Mouse (Mus musculus): ENCODE results near the gene Rnf168. TPM values are rescaled to one million over a fixed set of nuclear protein-coding genes. Genes with fewer than 3 reads are reported as not detected.
A peak's percentile ranks its signal among the peaks of the same experiment; 100 is the strongest.

The Rnf168 gene
- polyA plus RNA-seq, 1 experiment: 1.4 TPM

DNA sequence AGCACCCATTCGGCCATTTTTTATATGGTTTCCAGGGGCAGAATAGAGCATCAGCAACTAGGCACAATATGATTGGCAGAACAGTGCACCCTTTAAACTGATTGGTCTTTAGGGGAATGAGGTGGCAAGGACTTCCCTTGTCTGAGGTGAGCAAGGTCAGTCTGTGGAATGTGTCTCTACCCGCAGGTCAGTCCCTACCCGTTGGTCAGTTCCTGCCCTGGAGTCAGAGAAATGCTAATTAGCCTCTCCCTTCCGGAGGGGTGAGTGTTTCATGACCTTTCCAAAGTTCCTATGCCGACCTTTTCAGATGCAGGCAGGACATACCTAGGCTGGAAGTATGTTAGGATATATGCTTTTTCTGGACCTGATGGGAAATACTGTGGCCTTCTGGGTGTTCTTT is 35.1 kb downstream of the Rnf168 start:
- TF ChIP-seq GATA1 (IDR thresholded peaks at IDR 0.05; ENCODE audit: borderline replicate concordance, low read length) (no peak), FLI1 (IDR thresholded peaks at IDR 0.05; ENCODE audit: low read length) (no peak)
- Histone ChIP-seq H3K4me1 (peaks cover 4% of the 10 kb centered on the region), H3K27me3 (replicated peaks) (no peaks in the 10 kb centered on the region), H3K4me3 (replicated peaks) (no peak overlapping the region), H3K9me3 (no peaks in the 10 kb centered on the region), H3K36me3 (replicated peaks; ENCODE audit: low read length) (no peaks in the 10 kb centered on the region)

DNA sequence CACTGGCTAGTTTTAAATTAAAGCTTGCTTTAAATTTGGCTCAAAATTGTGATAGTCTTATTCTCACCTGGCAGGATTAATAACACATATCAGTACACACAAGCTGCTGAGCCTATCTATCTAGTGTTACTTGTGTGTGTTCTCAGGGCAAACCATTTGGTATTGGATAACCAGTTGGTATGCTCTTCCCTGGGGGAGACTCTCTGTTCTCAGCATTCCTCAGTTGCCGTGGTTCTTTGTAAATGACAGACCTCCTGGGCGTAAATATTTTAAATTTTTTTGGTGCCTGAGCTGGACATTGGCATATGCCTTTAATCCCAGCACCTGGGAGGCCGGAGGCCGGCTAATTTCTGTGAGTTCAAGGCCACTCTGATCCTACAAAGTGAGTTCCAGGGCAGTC is 35.6 kb downstream of the Rnf168 start:
- no peaks in the 10 kb centered on the region for H3K27me3 ChIP-seq (replicated peaks)
- H3K9me3 ChIP-seq: peaks cover 1% of the 10 kb centered on the region
- TF ChIP-seq GATA1 (IDR thresholded peaks at IDR 0.05; ENCODE audit: borderline replicate concordance, low read length): no peak
- no peak for TF ChIP-seq FLI1 (IDR thresholded peaks at IDR 0.05; ENCODE audit: low read length)
- H3K4me3 ChIP-seq (replicated peaks): no peak overlapping the region
- H3K36me3 ChIP-seq (replicated peaks; ENCODE audit: low read length): no peaks in the 10 kb centered on the region
- H3K4me1 ChIP-seq: peaks cover 4% of the 10 kb centered on the region

DNA sequence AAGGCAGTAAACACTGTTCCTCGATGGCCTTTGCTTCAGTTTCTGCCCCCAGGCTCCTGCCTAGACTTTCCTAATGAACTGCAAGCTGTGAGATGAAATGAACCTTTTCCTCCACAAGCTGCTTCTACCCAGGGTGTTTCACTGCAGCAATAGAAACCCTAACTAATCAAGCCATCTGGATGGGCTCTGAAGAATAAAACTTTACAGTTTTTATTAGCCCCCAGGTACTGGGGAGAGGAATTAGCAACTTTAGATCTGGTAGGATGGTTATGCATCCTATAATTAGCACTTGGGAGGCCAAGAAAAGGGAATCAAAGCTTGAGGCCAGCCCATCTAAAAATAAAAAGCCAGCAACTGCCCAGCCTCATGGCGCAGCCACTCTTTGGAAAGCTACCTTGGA is 39.3 kb downstream of the Rnf168 start:
- peaks cover 18% of the 10 kb centered on the region for H3K9me3 ChIP-seq
- H3K27me3 ChIP-seq (replicated peaks): no peaks in the 10 kb centered on the region
- H3K4me3 ChIP-seq (replicated peaks): no peak overlapping the region
- H3K4me1 ChIP-seq: no peaks in the 10 kb centered on the region
- no peak for TF ChIP-seq GATA1 (IDR thresholded peaks at IDR 0.05; ENCODE audit: borderline replicate concordance, low read length)
- TF ChIP-seq FLI1 (IDR thresholded peaks at IDR 0.05; ENCODE audit: low read length): no peak
- no peaks in the 10 kb centered on the region for H3K36me3 ChIP-seq (replicated peaks; ENCODE audit: low read length)

DNA sequence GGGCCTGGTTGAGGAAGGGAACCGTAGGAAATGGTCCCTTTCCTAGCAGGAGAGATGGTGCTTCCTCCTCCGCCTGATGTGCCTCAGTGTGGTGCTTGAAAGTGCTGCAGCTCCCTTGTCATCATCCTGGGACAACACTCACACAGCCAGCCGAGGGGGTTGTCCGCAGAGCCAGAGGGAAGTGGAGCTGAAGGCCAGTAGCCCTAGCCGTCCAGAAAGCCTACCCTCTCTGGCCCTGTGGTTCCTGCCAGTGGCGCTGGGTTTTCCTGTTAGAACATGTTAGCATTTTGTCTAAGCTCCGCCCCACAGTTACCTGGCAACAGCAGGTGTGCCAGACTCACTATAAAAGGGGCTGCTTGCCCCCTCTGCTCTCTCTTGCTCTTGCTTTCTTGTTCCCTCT is 46.7 kb downstream of the Rnf168 start:
- peaks cover 1% of the 10 kb centered on the region for H3K27me3 ChIP-seq (replicated peaks)
- peaks cover 10% of the 10 kb centered on the region for H3K9me3 ChIP-seq
- peak overlapping the region; percentile 70 for H3K4me3 ChIP-seq (replicated peaks)
- no peak for TF ChIP-seq GATA1 (IDR thresholded peaks at IDR 0.05; ENCODE audit: borderline replicate concordance, low read length)
- no peak for TF ChIP-seq FLI1 (IDR thresholded peaks at IDR 0.05; ENCODE audit: low read length)
- peaks cover 9% of the 10 kb centered on the region for H3K4me1 ChIP-seq
- H3K36me3 ChIP-seq (replicated peaks; ENCODE audit: low read length): no peaks in the 10 kb centered on the region

- no peaks in the 10 kb centered on the region for H3K9me3 ChIP-seq
- no peaks in the 10 kb centered on the region for H3K36me3 ChIP-seq (replicated peaks; ENCODE audit: low read length)
- TF ChIP-seq GATA1 (IDR thresholded peaks at IDR 0.05; ENCODE audit: borderline replicate concordance, low read length): no peak
- no peak for TF ChIP-seq FLI1 (IDR thresholded peaks at IDR 0.05; ENCODE audit: low read length)
- peak overlapping the region; percentile 100 for H3K4me3 ChIP-seq (replicated peaks)
- peaks cover 26% of the 10 kb centered on the region for H3K4me1 ChIP-seq
- no peaks in the 10 kb centered on the region for H3K27me3 ChIP-seq (replicated peaks)
Observed at GRCm38 (mm10) chr16:32330876-32331670, 53.8 kb downstream of the Rnf168 start.

DNA sequence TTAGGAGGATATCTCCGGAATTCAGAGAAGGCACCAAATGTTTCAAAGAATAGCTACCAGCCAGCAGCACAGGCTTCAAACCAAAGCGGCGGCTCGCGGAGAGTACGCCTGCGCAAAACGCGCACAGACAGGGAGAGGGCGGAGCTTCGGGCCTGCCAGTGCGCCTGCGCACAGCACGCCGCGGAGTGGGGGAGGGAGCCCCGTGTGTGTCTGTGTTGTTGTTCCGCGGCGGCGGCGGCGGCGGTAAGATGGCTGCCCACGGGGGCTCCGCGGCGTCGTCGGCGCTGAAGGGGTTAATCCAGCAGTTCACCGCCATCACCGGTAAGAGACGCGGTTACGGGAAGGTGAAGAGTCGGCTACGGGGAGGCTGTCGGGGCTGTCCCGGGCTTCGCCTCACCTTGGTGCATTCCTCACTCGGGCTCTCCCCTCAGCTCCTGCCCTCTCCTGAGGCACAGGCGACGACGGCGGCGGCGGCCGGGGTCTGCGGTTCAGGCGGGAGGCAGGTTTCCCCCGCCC is 54.8 kb downstream of the Rnf168 start, which contains the start of gene Ubxn7:
TSS of gene Ubxn7 (plus strand) at position 218 of the 516 bp plus-strand sequence.
- no peaks in the 10 kb centered on the region for H3K36me3 ChIP-seq (replicated peaks; ENCODE audit: low read length)
- H3K27me3 ChIP-seq (replicated peaks): no peaks in the 10 kb centered on the region
- peak within 1 kb of the TSS; percentile 100 for H3K4me3 ChIP-seq (replicated peaks)
- H3K9me3 ChIP-seq: no peaks in the 10 kb centered on the region
- H3K4me1 ChIP-seq: peaks cover 37% of the 10 kb centered on the region
- TF ChIP-seq GATA1 (IDR thresholded peaks at IDR 0.05; ENCODE audit: borderline replicate concordance, low read length) (no peak), FLI1 (IDR thresholded peaks at IDR 0.05; ENCODE audit: low read length) (no peak)

DNA sequence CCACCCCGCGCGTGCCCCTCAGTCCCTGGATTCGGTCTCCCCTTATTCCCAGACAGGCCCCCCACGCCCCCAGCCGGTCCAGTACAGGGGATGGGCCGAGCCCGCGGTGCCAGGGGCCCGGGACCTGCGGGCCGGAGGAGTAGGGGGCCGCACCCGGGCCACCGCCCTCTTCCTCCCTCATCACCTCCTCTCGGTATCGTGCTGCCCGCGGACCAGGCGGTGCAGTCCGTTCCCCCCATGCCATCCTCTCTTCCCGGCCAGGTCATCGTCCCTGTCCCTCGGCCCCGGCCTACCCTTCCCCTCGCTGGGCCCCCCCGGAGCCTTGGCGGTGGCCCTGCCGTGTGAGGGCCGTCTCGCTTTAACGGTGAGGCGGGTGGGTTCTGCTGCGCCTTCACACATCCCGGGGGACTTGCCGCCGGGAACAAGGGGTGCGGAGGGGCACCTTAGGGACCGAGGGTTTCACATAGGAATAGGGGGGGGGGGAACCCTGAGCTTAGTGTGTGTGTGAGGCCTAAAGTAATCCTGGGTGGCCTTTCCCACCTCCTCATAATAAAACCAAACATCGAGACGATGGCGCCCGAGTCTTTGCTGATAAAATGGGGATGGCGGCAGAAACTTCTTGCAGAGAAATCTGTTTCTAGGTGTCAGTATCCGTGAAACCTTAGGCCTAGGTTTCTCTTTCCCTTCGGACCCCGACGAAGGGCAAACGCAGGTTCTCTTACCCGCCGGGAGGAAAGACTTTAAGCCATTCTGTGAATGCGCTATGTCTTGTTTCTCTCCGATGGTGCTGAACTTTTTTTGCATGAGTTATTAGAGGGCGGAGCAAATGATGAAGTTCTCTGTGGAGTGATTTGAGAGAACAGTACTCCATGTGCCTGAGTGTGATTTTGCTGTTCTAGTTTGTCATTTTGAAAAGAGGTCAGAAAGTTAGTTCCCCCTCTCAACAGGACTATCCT is 55.6 kb downstream of the Rnf168 start:
- TF ChIP-seq FLI1 (IDR thresholded peaks at IDR 0.05; ENCODE audit: low read length) (no peak), GATA1 (IDR thresholded peaks at IDR 0.05; ENCODE audit: borderline replicate concordance, low read length) (no peak)
- no peaks in the 10 kb centered on the region for H3K27me3 ChIP-seq (replicated peaks)
- peak overlapping the region; percentile 100 for H3K4me3 ChIP-seq (replicated peaks)
- peaks cover 38% of the 10 kb centered on the region for H3K4me1 ChIP-seq
- H3K9me3 ChIP-seq: no peaks in the 10 kb centered on the region
- H3K36me3 ChIP-seq (replicated peaks; ENCODE audit: low read length): no peaks in the 10 kb centered on the region

DNA sequence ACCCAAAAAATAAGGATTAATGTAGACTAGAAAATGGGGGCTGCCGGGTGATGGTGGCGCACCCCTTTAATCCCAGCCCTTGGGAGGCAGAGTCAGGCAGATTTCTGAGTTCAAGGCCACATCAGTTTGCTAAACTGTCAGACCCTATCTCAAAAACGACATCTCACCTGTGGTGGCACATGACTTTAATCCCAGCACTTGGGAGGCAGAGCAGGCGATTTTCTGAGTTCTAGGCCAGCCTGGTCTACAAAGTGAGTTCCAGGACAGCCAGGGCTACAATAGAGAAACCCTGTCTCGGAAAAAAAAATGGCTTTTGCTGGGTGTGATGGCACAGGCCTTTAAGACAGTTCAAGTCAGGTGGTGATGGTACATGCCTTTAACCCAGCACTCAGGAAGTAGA is 57.9 kb downstream of the Rnf168 start:
- TF ChIP-seq FLI1 (IDR thresholded peaks at IDR 0.05; ENCODE audit: low read length): no peak
- no peak for TF ChIP-seq GATA1 (IDR thresholded peaks at IDR 0.05; ENCODE audit: borderline replicate concordance, low read length)
- peaks cover 49% of the 10 kb centered on the region for H3K4me1 ChIP-seq
- H3K4me3 ChIP-seq (replicated peaks): no peak overlapping the region
- H3K27me3 ChIP-seq (replicated peaks): no peaks in the 10 kb centered on the region
- H3K36me3 ChIP-seq (replicated peaks; ENCODE audit: low read length): no peaks in the 10 kb centered on the region
- H3K9me3 ChIP-seq: no peaks in the 10 kb centered on the region

GRCm38 (mm10) chr16:32336026-32336780 is 58.9 kb downstream of the Rnf168 start:
- no peaks in the 10 kb centered on the region for H3K36me3 ChIP-seq (replicated peaks; ENCODE audit: low read length)
- H3K9me3 ChIP-seq: no peaks in the 10 kb centered on the region
- H3K27me3 ChIP-seq (replicated peaks): no peaks in the 10 kb centered on the region
- H3K4me3 ChIP-seq (replicated peaks): peak overlapping the region; percentile 26
- peaks cover 49% of the 10 kb centered on the region for H3K4me1 ChIP-seq
- TF ChIP-seq GATA1 (IDR thresholded peaks at IDR 0.05; ENCODE audit: borderline replicate concordance, low read length) (no peak), FLI1 (IDR thresholded peaks at IDR 0.05; ENCODE audit: low read length) (no peak)
